Mouse (Mus musculus) spleen, adult 2 months (tissue): ENCODE results near the gene Prkce. TPM values are rescaled to one million over a fixed set of nuclear protein-coding genes. Genes with fewer than 3 reads are reported as not detected.
A peak's percentile ranks its signal among the peaks of the same experiment; 100 is the strongest.

ENCODE experiments used
- DNase-seq, 2 experiments: peaks; one replicate each; pipeline versions ENCODE4 v3.0.0 to v3.0.0-alpha.2; 2012 to 2021; ENCODE audit warnings: low spot score in 2 of 2, low read depth in 1 of 2
- H3K27ac ChIP-seq: fragments of 200-500 bp; 2 replicates; pipeline ENCODE4 v1.5.1; 2012; ENCODE audit warnings: low read length, inconsistent platforms; ENCODE audit not compliant: insufficient read depth
- H3K27me3 ChIP-seq: fragments of 200-500 bp; 2 replicates; pipeline ENCODE4 v1.6.1; 2012; ENCODE audit warnings: mild to moderate bottlenecking, moderate library complexity, low read length, inconsistent platforms; ENCODE audit not compliant: control insufficient read depth, insufficient read depth
- H3K36me3 ChIP-seq: fragments of 200-500 bp; 2 replicates; pipeline ENCODE4 v1.6.1; 2012; ENCODE audit warnings: mild to moderate bottlenecking, low read length, inconsistent platforms; ENCODE audit not compliant: control insufficient read depth, insufficient read depth
- H3K4me1 ChIP-seq: fragments of 200-500 bp; 2 replicates; pipeline ENCODE4 v1.6.1; 2011; ENCODE audit warnings: inconsistent platforms; ENCODE audit not compliant: control insufficient read depth, insufficient read depth, insufficient read length
- H3K4me3 ChIP-seq: fragments of 200-500 bp; 2 replicates; pipeline ENCODE4 v1.5.1; 2011; ENCODE audit warnings: mild to moderate bottlenecking, inconsistent platforms; ENCODE audit not compliant: insufficient read depth, insufficient read length; ENCODE audit errors: extremely low read depth
- CTCF ChIP-seq: fragments of 200-500 bp; IDR thresholded peaks from 2 replicates; pipeline ENCODE4 v1.5.1; 2011; ENCODE audit warnings: mild to moderate bottlenecking, inconsistent platforms; ENCODE audit not compliant: insufficient read depth, insufficient read length, insufficient replicate concordance; ENCODE audit errors: extremely low read depth
- POLR2A ChIP-seq: fragments of 200-500 bp; IDR thresholded peaks from 2 replicates; pipeline ENCODE4 v1.6.1; 2011; ENCODE audit warnings: low read depth, low read length, inconsistent platforms
- WGBS: fragments of 180-500 bp; shearing (Covaris S2); methylation state at CpG from one replicate; pipeline ENCODE4 v1.1.7; 2018; 5-methylcytosine and 5-hydroxymethylcytosine counted together
- polyA plus RNA-seq: library from polyadenylated mRNA; depleted of rRNA; stranded (reverse); fragments of >200 nt; gene quantifications from 2 replicates; pipeline ENCODE4 v1.2.3, GENCODE M21; 2012

Gene Prkce
- polyA plus RNA-seq, 1 experiment: 4.8 TPM

- TF ChIP-seq CTCF: peak; percentile 27; the same call in 1 of the 2 replicates
- no peak for TF ChIP-seq POLR2A
- Histone ChIP-seq H3K4me3 (no peak overlapping the region), H3K27ac (no peak overlapping the region), H3K36me3 (no peaks in the 10 kb centered on the region), H3K27me3 (no peaks in the 10 kb centered on the region), H3K4me1 (peaks cover 4% of the 10 kb centered on the region; the same call in 1 of the 2 replicates)
- DNase-seq: peak; percentile 56 to 65
- 17% methylated on average over 10 of the region's 10 CpGs for WGBS
Measured at GRCm38 (mm10) chr17:86293247-86293744, 125.7 kb downstream of the Prkce start.

- Histone ChIP-seq H3K27me3 (no peaks in the 10 kb centered on the region), H3K4me3 (no peak overlapping the region), H3K27ac (no peak overlapping the region), H3K4me1 (no peaks in the 10 kb centered on the region; the same call in 1 of the 2 replicates), H3K36me3 (no peaks in the 10 kb centered on the region)
- WGBS: 66% methylated on average over 3 of the region's 3 CpGs
- TF ChIP-seq CTCF: no peak
- no peak for TF ChIP-seq POLR2A
- no peak for DNase-seq
Measured at GRCm38 (mm10) chr17:86299576-86299975, 132.0 kb downstream of the Prkce start.

GRCm38 (mm10) chr17:86300774-86301595, 133.4 kb downstream of the Prkce start:
- peak overlapping the region; percentile 85 for H3K27ac ChIP-seq
- H3K4me1 ChIP-seq: no peaks in the 10 kb centered on the region; the same call in 1 of the 2 replicates
- no peaks in the 10 kb centered on the region for H3K27me3 ChIP-seq
- WGBS: 4% methylated on average over 22 of the region's 22 CpGs
- DNase-seq: peak; percentile 28 to 52
- no peaks in the 10 kb centered on the region for H3K36me3 ChIP-seq
- TF ChIP-seq POLR2A (peak; percentile 54), CTCF (no peak)
- H3K4me3 ChIP-seq: peak overlapping the region; percentile 56

GRCm38 (mm10) chr17:86302266-86302665, 134.7 kb downstream of the Prkce start:
- H3K27ac ChIP-seq: no peak overlapping the region
- no peak overlapping the region for H3K4me3 ChIP-seq
- no peaks in the 10 kb centered on the region for H3K36me3 ChIP-seq
- no peaks in the 10 kb centered on the region for H3K27me3 ChIP-seq
- DNase-seq: no peak
- TF ChIP-seq CTCF: no peak
- no peak for TF ChIP-seq POLR2A
- no peaks in the 10 kb centered on the region; the same call in 1 of the 2 replicates for H3K4me1 ChIP-seq
- WGBS: 91% methylated on average over 11 of the region's 11 CpGs

GRCm38 (mm10) chr17:86302861-86303331, 135.3 kb downstream of the Prkce start:
- Histone ChIP-seq H3K27ac (no peak overlapping the region), H3K4me3 (no peak overlapping the region), H3K4me1 (no peaks in the 10 kb centered on the region; the same call in 1 of the 2 replicates), H3K27me3 (no peaks in the 10 kb centered on the region), H3K36me3 (no peaks in the 10 kb centered on the region)
- 86% methylated on average over 14 of the region's 14 CpGs for WGBS
- TF ChIP-seq POLR2A (no peak), CTCF (no peak)
- DNase-seq: no peak

GRCm38 (mm10) chr17:86303401-86304243, 136.0 kb downstream of the Prkce start:
- H3K27ac ChIP-seq: no peak overlapping the region

More at GRCm38 (mm10) chr17:86303401-86304243, 136.0 kb downstream of the Prkce start:
- TF ChIP-seq POLR2A (no peak), CTCF (no peak)
- Histone ChIP-seq H3K27me3 (no peaks in the 10 kb centered on the region), H3K36me3 (no peaks in the 10 kb centered on the region), H3K4me3 (no peak overlapping the region), H3K4me1 (no peaks in the 10 kb centered on the region; the same call in 1 of the 2 replicates)
- no peak for DNase-seq
- 86% methylated on average over 19 of the region's 19 CpGs for WGBS
